In genomic region chr17:47602289-47602688, GRCm38 (mm10) we compare ENCODE assay signal across 21 mouse cellular contexts. TPM values are rescaled to one million over a fixed set of nuclear protein-coding genes. Genes with fewer than 3 reads are reported as not detected.
DNase-seq lines count a peak whose midpoint lies in the region; ATAC-seq and TF ChIP-seq lines count a peak whose summit lies in the region.
"Had no signal": no experiment of that assay in that cellular context is flagged by ENCODE, and none has a peak within 500 bp of the region (broad histone marks: within the 10 kb centered on the region; RNA-seq: fewer than 3 reads in every experiment).

No protein-coding gene starts in this region.

- no peak overlapping the region for H3K4me3 ChIP-seq in cerebellum, adult 2 months (replicated peaks; ENCODE audit: insufficient read depth, low read depth, low read length)
- no peak overlapping the region for H3K4me3 ChIP-seq in liver, embryonic 12.5 days
- no peak overlapping the region for H3K4me3 ChIP-seq in liver, embryonic 11.5 days (ENCODE audit: low read depth, low read length)
- H3K4me3 ChIP-seq: embryonic facial prominence, embryonic 13.5 days; erythroblast, embryonic 14.5 days; forebrain, embryonic 12.5 days; forebrain, embryonic 15.5 days; heart, adult 2 months; hindbrain, embryonic 12.5 days; hindbrain, embryonic 15.5 days had no signal

- no peak overlapping the region for H3K9ac ChIP-seq in liver, embryonic 12.5 days
- H3K9ac ChIP-seq in liver, embryonic 11.5 days (ENCODE audit: low read depth, low read length), result no peak overlapping the region
- H3K9ac ChIP-seq: embryonic facial prominence, embryonic 13.5 days; forebrain, embryonic 12.5 days; forebrain, embryonic 15.5 days; hindbrain, embryonic 12.5 days; hindbrain, embryonic 15.5 days had no signal

- no peak for TF ChIP-seq POLR2A in cerebellum, adult 2 months (IDR thresholded peaks at IDR 0.05; ENCODE audit: borderline replicate concordance, insufficient read depth, low read length)

- H3K4me2 ChIP-seq in liver, embryonic 12.5 days, result no peak overlapping the region
- no peak overlapping the region for H3K4me2 ChIP-seq in liver, embryonic 11.5 days
- H3K4me2 ChIP-seq: embryonic facial prominence, embryonic 13.5 days; forebrain, embryonic 12.5 days; forebrain, embryonic 15.5 days; heart, embryonic 11.5 days; hindbrain, embryonic 12.5 days; hindbrain, embryonic 15.5 days had no signal

- DNase-seq in cerebellum, adult 9-10 months, result peak; percentile 0
- no peak for DNase-seq in cerebellum, adult 2 months
- DNase-seq in liver, embryonic 11.5 days (ENCODE audit: low spot score), result no peak
- peak; percentile 33 for DNase-seq in thymus, postnatal 4 days
- no peak for DNase-seq in thymus, adult 18-20 months
- DNase-seq: adrenal gland, postnatal 10 days; adrenal gland, postnatal 36 days; cerebellum, postnatal 10 days; cerebellum, postnatal 36 days; gastrocnemius, postnatal 25 days; heart, adult 2 months had no signal

- ATAC-seq in liver, embryonic 12.5 days, result no peak
- ATAC-seq in liver, embryonic 11.5 days (replicated peaks; ENCODE audit: low FRiP score), result no peak
- ATAC-seq: forebrain, embryonic 15.5 days; Patski had no signal

- peaks cover 99% of the 10 kb centered on the region for H3K36me3 ChIP-seq in liver, embryonic 12.5 days
- peaks cover 78% of the 10 kb centered on the region for H3K36me3 ChIP-seq in liver, embryonic 11.5 days (ENCODE audit: control insufficient read depth, insufficient read depth, low read length)

- peaks cover 7% of the 10 kb centered on the region; the same call in 1 of the 2 replicates for H3K4me1 ChIP-seq in cerebellum, adult 2 months (ENCODE audit: control insufficient read depth, insufficient read depth, low read length)
- H3K4me1 ChIP-seq in liver, embryonic 12.5 days, result peaks cover 61% of the 10 kb centered on the region
- H3K4me1 ChIP-seq in liver, embryonic 11.5 days (replicated peaks; ENCODE audit: control insufficient read depth, insufficient read depth, low read length), result peaks cover 24% of the 10 kb centered on the region

- TF ChIP-seq CTCF in cerebellum, adult 2 months (IDR thresholded peaks at IDR 0.05; ENCODE audit: borderline replicate concordance, insufficient read depth, low read depth, low read length), result no peak

- no peaks in the 10 kb centered on the region for H3K9me3 ChIP-seq in liver, embryonic 12.5 days (replicated peaks)
- no peaks in the 10 kb centered on the region for H3K9me3 ChIP-seq in liver, embryonic 11.5 days (ENCODE audit: control insufficient read depth, low read length)
- H3K9me3 ChIP-seq: embryonic facial prominence, embryonic 13.5 days; forebrain, embryonic 12.5 days; forebrain, embryonic 15.5 days; G1E; hindbrain, embryonic 12.5 days; hindbrain, embryonic 15.5 days had no signal

- no peak overlapping the region for H3K27ac ChIP-seq in cerebellum, adult 2 months (ENCODE audit: insufficient read depth, low read length)
- H3K27ac ChIP-seq in liver, embryonic 12.5 days, result peak overlapping the region; percentile 99
- H3K27ac ChIP-seq in liver, embryonic 11.5 days (ENCODE audit: low read depth, low read length), result no peak overlapping the region
- H3K27ac ChIP-seq: embryonic facial prominence, embryonic 13.5 days; forebrain, embryonic 12.5 days; forebrain, embryonic 15.5 days; heart, adult 2 months; hindbrain, embryonic 12.5 days; hindbrain, embryonic 15.5 days had no signal

- 90% methylated on average over 11 of the region's 11 CpGs for WGBS in cerebellum, adult 2 months
- 88% methylated on average over 11 of the region's 11 CpGs for WGBS in liver, embryonic 12.5 days (ENCODE audit: insufficient replicate concordance)
- 94% methylated on average over 11 of the region's 11 CpGs for WGBS in liver, embryonic 11.5 days

- H3K27me3 ChIP-seq in cerebellum, adult 2 months (ENCODE audit: control insufficient read depth, insufficient read depth, low read length), result no peaks in the 10 kb centered on the region
- H3K27me3 ChIP-seq in liver, embryonic 12.5 days (replicated peaks), result no peaks in the 10 kb centered on the region
- no peaks in the 10 kb centered on the region for H3K27me3 ChIP-seq in liver, embryonic 11.5 days (replicated peaks; ENCODE audit: control insufficient read depth, insufficient read depth, low read length)
- H3K27me3 ChIP-seq: embryonic facial prominence, embryonic 13.5 days; forebrain, embryonic 12.5 days; forebrain, embryonic 15.5 days; hindbrain, embryonic 12.5 days; hindbrain, embryonic 15.5 days; Patski had no signal

RNA-seq across cellular contexts. Expression of gene Bysl, which starts 9.0 kb away (rescaled TPM):
- 13.6 and 14.9 TPM in 2 replicates for polyA plus RNA-seq in cerebellum, adult 2 months (2012; rRNA removed)
- 34.6 and 35.2 TPM in 2 replicates for polyA plus RNA-seq in liver, embryonic 12.5 days (2016; fragmentation: Nextera tagmentation; extraction: Ambion mirVana)
- polyA plus RNA-seq in liver, embryonic 11.5 days (2014; fragmentation: Nextera tagmentation; extraction: Ambion mirVana), result 43.1 and 45.9 TPM in 2 replicates

RNA-seq across cellular contexts. Expression of gene Med20, which starts 9.1 kb away (rescaled TPM):
- 43.7 and 47.1 TPM in 2 replicates for polyA plus RNA-seq in cerebellum, adult 2 months (2012; rRNA removed)
- 31.2 and 32.6 TPM in 2 replicates for polyA plus RNA-seq in liver, embryonic 12.5 days (2016; fragmentation: Nextera tagmentation; extraction: Ambion mirVana)
- polyA plus RNA-seq in liver, embryonic 11.5 days (2014; fragmentation: Nextera tagmentation; extraction: Ambion mirVana), result 48.9 and 53.3 TPM in 2 replicates

RNA-seq across cellular contexts. Expression of gene Gm20517, which starts 9.1 kb away (rescaled TPM):
- 1.7 and 2.1 TPM in 2 replicates for polyA plus RNA-seq in cerebellum, adult 2 months (2012; rRNA removed)
- polyA plus RNA-seq in liver, embryonic 12.5 days (2016; fragmentation: Nextera tagmentation; extraction: Ambion mirVana), result 2.3 and 2.7 TPM in 2 replicates
- 1.5 and 2.5 TPM in 2 replicates for polyA plus RNA-seq in liver, embryonic 11.5 days (2014; fragmentation: Nextera tagmentation; extraction: Ambion mirVana)

RNA-seq across cellular contexts. Expression of gene Usp49, which starts 28.2 kb away (rescaled TPM):
- polyA plus RNA-seq in cerebellum, adult 2 months (2012; rRNA removed), result 11.1 and 11.2 TPM in 2 replicates
- 5.0 and 6.2 TPM in 2 replicates for polyA plus RNA-seq in liver, embryonic 12.5 days (2016; fragmentation: Nextera tagmentation; extraction: Ambion mirVana)
- 4.1 and 4.8 TPM in 2 replicates for polyA plus RNA-seq in liver, embryonic 11.5 days (2014; fragmentation: Nextera tagmentation; extraction: Ambion mirVana)

Comparison
In these comparisons a context has a peak if more than half of its experiments do, and no peak if none do; other contexts are left out.
1. DNase-seq: peak in cerebellum, adult 9-10 months (single experiment) and thymus, postnatal 4 days (single experiment); none in cerebellum, adult 2 months (0 of 2), liver, embryonic 11.5 days (single experiment) and thymus, adult 18-20 months (0 of 2).